Mouse (Mus musculus): ENCODE measurements at regions not wholly inside any gene's neighbourhood (a gene's known extent, or its start where the extent isn't known, plus 50 kb on each side); places are given as distances from the start of the nearest gene placed in this dataset.

- TF ChIP-seq CTCF (IDR thresholded peaks at IDR 0.05) = no peak
- no peak for ATAC-seq
- CTCF ChIA-PET = no interaction called here
- no peak for DNase-seq (ENCODE audit: low read depth, low spot score)
- in situ Hi-C loops (cut with MboI; ENCODE audit: low pct_unique_long_range_greater_than_20kb) = no loop called here
- no peaks in the 10 kb centered on the region for H3K27me3 ChIP-seq
- POLR2A ChIA-PET = no interaction called here
Measured at GRCm38 (mm10) chr12:70523379-70523778, 70.5 kb downstream of the Tmx1 start.

- in situ Hi-C loops (cut with MboI; ENCODE audit: low pct_unique_long_range_greater_than_20kb) = no loop called here
- no peak for TF ChIP-seq CTCF (IDR thresholded peaks at IDR 0.05)
- H3K27me3 ChIP-seq = no peaks in the 10 kb centered on the region
- DNase-seq (ENCODE audit: low read depth, low spot score) (no peak), ATAC-seq (no peak)
- POLR2A ChIA-PET = no interaction called here
- CTCF ChIA-PET = no interaction called here
Measured at GRCm38 (mm10) chr12:70524703-70525102, 71.8 kb downstream of the Tmx1 start.

GRCm38 (mm10) chr12:70531661-70532060 is 78.8 kb downstream of the Tmx1 start:
- no peak for TF ChIP-seq CTCF (IDR thresholded peaks at IDR 0.05)
- ChIA-PET POLR2A (no interaction called here), CTCF (no interaction called here)
- in situ Hi-C loops (cut with MboI; ENCODE audit: low pct_unique_long_range_greater_than_20kb) = no loop called here
- ATAC-seq (no peak), DNase-seq (ENCODE audit: low read depth, low spot score) (no peak)
- no peaks in the 10 kb centered on the region for H3K27me3 ChIP-seq

- in situ Hi-C loops (cut with MboI; ENCODE audit: low pct_unique_long_range_greater_than_20kb) = no loop called here
- ATAC-seq (no peak), DNase-seq (ENCODE audit: low read depth, low spot score) (no peak)
- POLR2A ChIA-PET = no interaction called here
- CTCF ChIA-PET = no interaction called here
- H3K27me3 ChIP-seq = no peaks in the 10 kb centered on the region
- no peak for TF ChIP-seq CTCF (IDR thresholded peaks at IDR 0.05)
Measured at GRCm38 (mm10) chr12:70532225-70532624, 79.3 kb downstream of the Tmx1 start.

- DNase-seq (ENCODE audit: low read depth, low spot score) (no peak), ATAC-seq (no peak)
- in situ Hi-C loops (cut with MboI; ENCODE audit: low pct_unique_long_range_greater_than_20kb) = no loop called here
- H3K27me3 ChIP-seq = no peaks in the 10 kb centered on the region
- CTCF ChIA-PET = no interaction called here
- POLR2A ChIA-PET = no interaction called here
- TF ChIP-seq CTCF (IDR thresholded peaks at IDR 0.05) = no peak
Measured at GRCm38 (mm10) chr12:70532843-70533242, 79.9 kb downstream of the Tmx1 start.

GRCm38 (mm10) chr12:70533375-70533935 is 80.6 kb downstream of the Tmx1 start:
- DNase-seq (ENCODE audit: low read depth, low spot score) (no peak), ATAC-seq (no peak)
- no peak for TF ChIP-seq CTCF (IDR thresholded peaks at IDR 0.05)
- POLR2A ChIA-PET = no interaction called here
- no peaks in the 10 kb centered on the region for H3K27me3 ChIP-seq
- CTCF ChIA-PET = no interaction called here
- in situ Hi-C loops (cut with MboI; ENCODE audit: low pct_unique_long_range_greater_than_20kb) = no loop called here

GRCm38 (mm10) chr12:70539124-70539523 is 86.2 kb downstream of the Tmx1 start:
- POLR2A ChIA-PET = no interaction called here
- no peak for TF ChIP-seq CTCF (IDR thresholded peaks at IDR 0.05)
- in situ Hi-C loops (cut with MboI; ENCODE audit: low pct_unique_long_range_greater_than_20kb) = no loop called here
- CTCF ChIA-PET = no interaction called here
- ATAC-seq (no peak), DNase-seq (ENCODE audit: low read depth, low spot score) (no peak)
- H3K27me3 ChIP-seq = no peaks in the 10 kb centered on the region

- POLR2A ChIA-PET = no interaction called here
- DNase-seq (ENCODE audit: low read depth, low spot score) = no peak
- no peak for TF ChIP-seq CTCF (IDR thresholded peaks at IDR 0.05)
Measured at GRCm38 (mm10) chr12:70539856-70540255, 87.0 kb downstream of the Tmx1 start.

GRCm38 (mm10) chr12:70541432-70541831 is 88.5 kb downstream of the Tmx1 start:
- TF ChIP-seq CTCF (IDR thresholded peaks at IDR 0.05) = no peak
- POLR2A ChIA-PET = no interaction called here
- H3K27me3 ChIP-seq = no peaks in the 10 kb centered on the region
- CTCF ChIA-PET = no interaction called here
- in situ Hi-C loops (cut with MboI; ENCODE audit: low pct_unique_long_range_greater_than_20kb) = no loop called here
- DNase-seq (ENCODE audit: low read depth, low spot score) (no peak), ATAC-seq (no peak)

More at GRCm38 (mm10) chr12:70539856-70540255, 87.0 kb downstream of the Tmx1 start:
- ATAC-seq = no peak
- in situ Hi-C loops (cut with MboI; ENCODE audit: low pct_unique_long_range_greater_than_20kb) = no loop called here
- CTCF ChIA-PET = no interaction called here
- H3K27me3 ChIP-seq = no peaks in the 10 kb centered on the region

GRCm38 (mm10) chr12:70543299-70543698 is 90.4 kb downstream of the Tmx1 start:
- CTCF ChIA-PET = no interaction called here
- no peak for TF ChIP-seq CTCF (IDR thresholded peaks at IDR 0.05)
- H3K27me3 ChIP-seq = no peaks in the 10 kb centered on the region
- ATAC-seq (no peak), DNase-seq (ENCODE audit: low read depth, low spot score) (no peak)
- POLR2A ChIA-PET = no interaction called here
- in situ Hi-C loops (cut with MboI; ENCODE audit: low pct_unique_long_range_greater_than_20kb) = no loop called here

GRCm38 (mm10) chr12:70544326-70544725 is 91.4 kb downstream of the Tmx1 start:
- ATAC-seq = no peak
- TF ChIP-seq CTCF (IDR thresholded peaks at IDR 0.05) = no peak
- CTCF ChIA-PET = no interaction called here
- in situ Hi-C loops (cut with MboI; ENCODE audit: low pct_unique_long_range_greater_than_20kb) = no loop called here
- no peak for DNase-seq (ENCODE audit: low read depth, low spot score)
- no peaks in the 10 kb centered on the region for H3K27me3 ChIP-seq
- POLR2A ChIA-PET = no interaction called here

- in situ Hi-C loops (cut with MboI; ENCODE audit: low pct_unique_long_range_greater_than_20kb) = no loop called here
- no peaks in the 10 kb centered on the region for H3K27me3 ChIP-seq
- ATAC-seq (no peak), DNase-seq (ENCODE audit: low read depth, low spot score) (no peak)
- CTCF ChIA-PET = interaction anchor here (1.0 to 1.5 kb wide), 2 partner anchors 49 to 366 kb away, joined by 3 read pairs; no protein-coding TSS in a partner anchor
- no peak for TF ChIP-seq CTCF (IDR thresholded peaks at IDR 0.05)
- POLR2A ChIA-PET = no interaction called here
Measured at GRCm38 (mm10) chr12:70544850-70545510, 92.1 kb downstream of the Tmx1 start.
